Mouse (Mus musculus) adrenal gland, postnatal 14 days (tissue): ENCODE results near the gene Zfp598. TPM values are rescaled to one million over a fixed set of nuclear protein-coding genes. Genes with fewer than 3 reads are reported as not detected.
"Not testable (repeated sequence)": the region's sequence is repeated elsewhere in the genome, so short reads cannot be mapped to it uniquely, and the experiment has no call there.

Experiments
- DNase-seq: peaks from one replicate; pipeline ENCODE4 v3.0.0; 2021; ENCODE audit warnings: mixed read lengths
- total RNA-seq: library from RNA; stranded (reverse); gene quantifications from 2 replicates; pipeline ENCODE4 v1.2.3, GENCODE M21; 2021

Gene Zfp598
- total RNA-seq, 1 experiment from 2014 or later = 47.4 TPM

- DNase-seq = no peak
Observed at GRCm38 (mm10) chr17:24646381-24646780, 23.1 kb upstream of the Zfp598 start.

- DNase-seq = no peak
Observed at GRCm38 (mm10) chr17:24647493-24647892, 22.0 kb upstream of the Zfp598 start.

- no peak for DNase-seq
Observed at GRCm38 (mm10) chr17:24648731-24649377, 20.6 kb upstream of the Zfp598 start.

- DNase-seq = peak; percentile 79
Observed at GRCm38 (mm10) chr17:24649581-24650069, 19.9 kb upstream of the Zfp598 start.

GRCm38 (mm10) chr17:24650070-24650616 lies 19.3 kb upstream of the Zfp598 start, which contains the start of gene Slc9a3r2:
Gene Slc9a3r2 (minus strand): TSS chr17:24650327.
- DNase-seq = peak; percentile 73

GRCm38 (mm10) chr17:24650766-24651165 lies 18.7 kb upstream of the Zfp598 start:
- DNase-seq = no peak

- DNase-seq = no peak
Observed at GRCm38 (mm10) chr17:24651835-24652234, 17.7 kb upstream of the Zfp598 start.

GRCm38 (mm10) chr17:24653967-24654710 lies 15.3 kb upstream of the Zfp598 start:
- peak; percentile 88 for DNase-seq

GRCm38 (mm10) chr17:24654969-24655368 lies 14.5 kb upstream of the Zfp598 start:
- DNase-seq = no peak

- peak; percentile 44 for DNase-seq
Observed at GRCm38 (mm10) chr17:24658017-24658758, 11.3 kb upstream of the Zfp598 start, which contains the start of gene Npw. Gene Npw (minus strand): TSS chr17:24658457.

GRCm38 (mm10) chr17:24667011-24667410 lies 2.5 kb upstream of the Zfp598 start:
- not testable (repeated sequence) for DNase-seq

- peak; percentile 70 for DNase-seq
Observed at GRCm38 (mm10) chr17:24667416-24667815, 2.1 kb upstream of the Zfp598 start.

- not testable (repeated sequence) for DNase-seq
Observed at GRCm38 (mm10) chr17:24669214-24669544, 308 bp upstream of the Zfp598 start.

GRCm38 (mm10) chr17:24670246-24670844 lies 858 bp downstream of the Zfp598 start:
- DNase-seq = peak; percentile 29

GRCm38 (mm10) chr17:24671346-24671745 lies 1.9 kb downstream of the Zfp598 start:
- DNase-seq = no peak

GRCm38 (mm10) chr17:24672141-24672540 lies 2.7 kb downstream of the Zfp598 start:
- peak; percentile 85 for DNase-seq

GRCm38 (mm10) chr17:24674277-24674676 lies 4.8 kb downstream of the Zfp598 start:
- no peak for DNase-seq

GRCm38 (mm10) chr17:24676187-24676586 lies 6.7 kb downstream of the Zfp598 start:
- DNase-seq = peak; percentile 83

- no peak for DNase-seq
Observed at GRCm38 (mm10) chr17:24676877-24677276, 7.4 kb downstream of the Zfp598 start.

GRCm38 (mm10) chr17:24677500-24678080 lies 8.1 kb downstream of the Zfp598 start:
- no peak for DNase-seq

GRCm38 (mm10) chr17:24686514-24686913 lies 17.0 kb downstream of the Zfp598 start:
- peak; percentile 76 for DNase-seq
